Mouse (Mus musculus): ENCODE results near the gene Cd72.
"Not testable (repeated sequence)": the region's sequence is repeated elsewhere in the genome, so short reads cannot be mapped to it uniquely, and the experiment has no call there.

Cd72 gene

DNA sequence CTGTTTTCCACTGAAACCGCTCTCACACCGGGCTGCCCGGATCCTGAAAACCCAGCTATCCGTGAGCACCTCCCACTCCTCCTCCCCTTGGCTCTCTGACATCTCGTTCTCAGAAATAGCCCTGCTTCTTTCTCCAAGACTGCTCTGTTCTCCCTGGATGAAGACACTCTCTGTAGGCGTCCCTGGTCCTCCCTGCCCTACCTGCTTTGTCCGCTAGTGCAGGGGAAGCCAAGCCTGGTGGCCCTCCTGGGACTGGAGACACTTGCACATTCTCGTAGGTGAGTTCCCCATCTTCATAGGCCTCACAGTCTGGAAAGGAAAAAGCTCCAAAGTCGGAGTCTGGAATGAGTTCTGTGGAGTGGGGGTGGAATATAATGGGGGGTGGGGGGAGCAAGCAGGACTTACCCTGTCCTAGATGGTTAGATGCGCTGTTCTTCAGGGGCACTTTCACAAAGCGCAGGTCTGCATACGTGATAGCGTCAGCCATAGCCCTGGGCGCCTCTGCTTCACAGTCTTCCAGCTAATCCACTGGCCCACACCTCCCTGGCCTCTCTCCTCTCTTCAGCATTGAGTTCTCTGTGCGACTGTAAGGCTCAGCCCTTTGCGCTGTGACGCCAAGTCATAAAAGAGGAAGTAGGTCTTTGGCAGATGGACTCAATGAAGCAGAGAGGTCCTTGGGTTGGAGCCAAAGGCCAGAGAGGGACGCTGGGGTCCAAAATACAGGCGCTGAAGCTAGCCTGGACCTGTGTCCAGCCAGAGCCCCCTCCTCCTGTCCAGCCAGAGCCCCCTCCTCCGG is at the start of gene Cd72:
Cd72 (minus strand) TSS at position 588 of the 796 bp plus-strand sequence.
- DNase-seq (ENCODE audit: low spot score in 2 of 2) = no peak

- no peak for DNase-seq (ENCODE audit: low spot score in 2 of 2)
Measured at GRCm38 (mm10) chr4:43503506-43503905, 49.1 kb upstream of the Cd72 start.

DNA sequence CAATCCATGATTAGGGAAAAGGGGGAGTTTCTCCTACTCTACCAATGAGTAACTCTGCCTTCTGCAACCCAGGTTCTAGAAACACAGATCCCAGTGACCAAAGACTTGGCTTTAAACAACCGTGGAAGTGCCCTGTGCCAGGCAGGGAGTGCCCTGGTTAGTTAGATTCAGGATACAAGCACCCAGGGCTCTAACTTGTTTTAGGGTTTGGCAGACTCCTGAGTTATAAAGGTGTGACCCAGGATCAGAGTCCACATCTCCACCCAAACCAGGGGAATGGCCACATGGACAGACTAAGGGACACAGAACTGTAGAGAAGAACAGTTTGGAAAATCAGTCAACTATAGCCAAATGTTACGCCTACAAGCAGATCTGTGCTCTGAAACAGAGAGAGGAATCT is 48.6 kb upstream of the Cd72 start:
- DNase-seq (ENCODE audit: low spot score in 2 of 2) = no peak

DNA sequence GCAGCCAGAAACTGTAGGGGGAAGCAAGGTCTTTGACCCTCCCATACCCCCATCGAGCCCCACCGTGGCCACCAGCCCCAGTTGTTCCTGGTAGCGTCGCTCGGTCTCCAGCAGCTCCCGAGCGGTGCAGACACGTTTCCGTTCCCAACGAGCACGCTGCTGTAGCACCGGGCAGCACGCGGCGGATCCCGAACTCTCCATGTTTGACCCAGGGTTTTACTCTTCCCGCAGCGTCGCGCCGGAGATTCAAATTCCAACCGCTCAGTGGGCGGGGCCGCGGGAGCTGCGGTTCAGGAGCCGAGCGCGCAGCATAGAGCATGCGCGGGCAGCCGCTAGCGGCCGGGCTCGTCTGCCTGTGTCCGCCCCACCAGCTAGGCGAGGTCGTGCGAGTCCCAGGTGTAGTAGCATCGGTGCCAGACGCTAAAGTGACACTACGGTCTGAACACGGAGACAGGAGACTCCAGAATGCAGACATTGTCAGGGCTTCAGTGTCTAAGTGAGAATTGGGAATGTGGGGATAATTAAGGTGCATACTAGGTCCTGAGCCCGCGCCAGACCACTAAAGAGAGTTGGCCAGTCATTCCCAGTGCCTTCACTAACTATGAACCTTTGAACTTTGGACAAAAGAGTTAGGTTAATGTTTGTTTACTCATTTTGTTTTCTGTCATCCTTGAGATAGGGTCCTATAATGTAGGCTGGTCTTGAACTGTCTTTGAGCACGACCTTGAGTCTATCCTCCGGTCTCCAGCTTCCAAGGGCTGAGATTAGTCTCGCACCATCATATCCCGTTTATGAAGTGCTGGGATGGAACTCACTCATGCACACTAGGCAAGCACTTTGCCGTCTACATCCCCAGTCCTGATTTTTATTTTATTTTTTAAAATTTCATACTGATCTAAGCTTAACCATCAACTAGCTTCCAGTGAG is 45.2 kb upstream of the Cd72 start, which contains the start of gene Arhgef39:
Arhgef39 (minus strand) TSS at position 289 of the 927 bp plus-strand sequence.
- DNase-seq (ENCODE audit: low spot score in 2 of 2) = peak; percentile 75 to 85

- no peak for DNase-seq (ENCODE audit: low spot score in 2 of 2)
Measured at GRCm38 (mm10) chr4:43498983-43499382, 44.6 kb upstream of the Cd72 start.

DNA sequence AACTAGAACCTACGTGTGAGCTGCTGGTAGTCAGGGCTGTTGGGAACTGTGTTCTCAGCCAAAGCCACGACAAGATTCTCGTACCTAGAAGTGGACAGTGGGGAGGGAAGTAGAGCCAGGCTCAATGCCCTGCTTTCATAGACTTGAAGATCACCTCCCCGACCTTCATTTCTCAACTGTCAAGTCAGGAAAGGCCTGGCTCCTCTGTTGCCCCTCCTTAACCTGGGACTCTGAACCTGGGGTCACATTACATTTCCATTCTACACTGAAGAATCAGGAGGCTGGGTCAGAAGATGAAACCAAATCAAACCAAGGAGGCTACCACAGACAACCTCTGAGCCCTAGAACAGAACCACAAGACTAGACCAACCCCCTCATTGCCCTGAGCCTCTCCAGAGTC is 43.5 kb upstream of the Cd72 start:
- no peak for DNase-seq (ENCODE audit: low spot score in 2 of 2)

- no peak for DNase-seq (ENCODE audit: low spot score in 2 of 2)
Measured at GRCm38 (mm10) chr4:43497405-43497804, 43.0 kb upstream of the Cd72 start.

DNA sequence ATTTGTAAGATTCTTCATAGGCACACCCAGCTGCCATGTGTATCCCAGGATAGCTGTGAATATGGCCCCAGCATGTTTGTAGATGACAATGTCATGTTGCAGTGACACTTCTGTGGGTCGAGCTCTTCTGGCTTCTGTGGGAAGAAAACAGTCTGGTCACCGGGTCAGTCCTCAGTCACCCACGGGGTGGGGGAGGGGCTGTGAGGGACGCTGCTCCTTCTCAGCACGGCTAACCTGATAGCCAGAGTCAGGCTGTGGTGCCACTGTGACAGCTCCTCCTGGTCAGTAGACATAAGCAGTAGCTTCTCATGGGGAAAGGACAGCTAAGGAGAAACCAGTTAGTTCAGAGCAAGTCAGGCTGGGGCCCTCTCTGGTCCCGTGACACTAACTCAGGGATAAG is 42.2 kb upstream of the Cd72 start:
- no peak for DNase-seq (ENCODE audit: low spot score in 2 of 2)

DNA sequence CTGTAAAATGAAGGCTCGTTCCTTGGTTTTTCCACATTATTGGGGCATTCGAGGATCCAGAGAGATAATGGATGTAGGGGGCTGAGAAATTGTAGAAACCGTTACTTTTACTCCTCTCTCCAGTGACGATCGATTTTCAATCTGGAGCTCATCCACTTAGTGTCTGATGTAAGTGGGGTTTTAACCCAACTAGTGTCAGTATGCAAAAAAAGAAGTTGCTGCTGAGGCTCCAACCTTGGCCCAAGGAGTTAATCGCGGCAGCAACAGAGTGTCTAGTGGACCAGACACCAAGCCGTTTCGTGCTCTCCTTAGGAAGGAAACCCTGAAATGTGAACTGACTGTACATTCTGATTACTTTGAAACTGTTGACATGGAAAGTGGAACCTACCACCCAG is 39.4 kb upstream of the Cd72 start:
- no peak for DNase-seq (ENCODE audit: low spot score in 2 of 2)

GRCm38 (mm10) chr4:43493186-43493845 is 38.9 kb upstream of the Cd72 start:
- DNase-seq (ENCODE audit: low spot score in 2 of 2) = peak; percentile 95 to 96

GRCm38 (mm10) chr4:43492821-43493185 is 38.4 kb upstream of the Cd72 start, which contains the start of gene Ccdc107:
TSS of gene Ccdc107 (plus strand) at chr4:43492900.
- peak; percentile 85 to 90 for DNase-seq (ENCODE audit: low spot score in 2 of 2)

DNA sequence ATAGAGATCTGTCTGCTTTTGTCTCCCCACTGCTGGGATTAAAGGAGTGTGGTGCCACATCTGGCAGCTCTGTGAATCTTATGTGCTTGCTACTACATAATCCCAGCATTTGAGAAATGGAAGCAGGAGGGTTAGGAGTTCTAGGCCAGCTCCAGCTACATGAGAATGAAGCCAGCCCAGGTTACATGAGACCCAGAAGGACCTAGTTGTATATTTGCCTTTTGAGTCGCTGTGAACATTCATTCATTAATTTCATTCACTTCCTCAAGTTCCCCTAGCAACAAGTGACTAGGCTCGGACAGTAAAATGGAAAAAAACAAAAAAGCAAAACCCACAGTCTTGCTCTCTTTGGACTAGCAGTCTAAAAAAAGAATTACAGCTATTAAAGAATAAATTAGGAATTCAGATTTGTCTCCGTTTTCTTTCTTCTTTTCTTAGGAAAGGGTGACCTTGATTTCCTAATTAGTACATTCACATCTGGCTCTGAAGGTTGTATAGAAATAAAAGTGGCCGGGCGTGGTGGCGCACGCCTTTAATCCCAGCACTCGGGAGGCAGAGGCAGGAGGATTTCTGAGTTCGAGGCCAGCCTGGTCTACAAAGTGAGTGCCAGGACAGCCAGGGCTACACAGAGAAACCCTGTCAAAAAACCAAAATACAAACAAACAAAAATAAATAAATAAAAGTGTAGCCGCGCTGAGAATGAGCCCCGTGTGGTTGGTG is 37.8 kb upstream of the Cd72 start:
- no peak for DNase-seq (ENCODE audit: low spot score in 2 of 2)

DNA sequence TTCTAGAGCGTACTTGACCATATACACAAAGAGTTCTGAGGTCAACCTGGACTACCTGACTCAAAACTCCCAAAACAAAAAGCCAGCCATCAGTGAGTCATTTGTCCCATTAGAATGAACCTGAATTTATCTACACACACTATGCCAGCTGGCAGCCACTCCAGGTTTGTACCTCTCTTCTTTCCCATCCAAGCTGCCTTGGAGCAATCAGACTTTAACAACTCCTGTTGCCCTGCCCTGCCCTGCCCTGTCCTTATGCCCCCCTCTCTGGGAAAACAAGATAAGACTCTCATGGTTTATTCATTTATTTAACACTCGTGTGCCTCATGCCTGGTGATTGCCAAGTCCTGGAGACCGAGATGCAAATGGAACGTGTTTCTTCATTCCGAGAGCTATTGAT is 36.4 kb upstream of the Cd72 start:
- no peak for DNase-seq (ENCODE audit: low spot score in 2 of 2)

DNA sequence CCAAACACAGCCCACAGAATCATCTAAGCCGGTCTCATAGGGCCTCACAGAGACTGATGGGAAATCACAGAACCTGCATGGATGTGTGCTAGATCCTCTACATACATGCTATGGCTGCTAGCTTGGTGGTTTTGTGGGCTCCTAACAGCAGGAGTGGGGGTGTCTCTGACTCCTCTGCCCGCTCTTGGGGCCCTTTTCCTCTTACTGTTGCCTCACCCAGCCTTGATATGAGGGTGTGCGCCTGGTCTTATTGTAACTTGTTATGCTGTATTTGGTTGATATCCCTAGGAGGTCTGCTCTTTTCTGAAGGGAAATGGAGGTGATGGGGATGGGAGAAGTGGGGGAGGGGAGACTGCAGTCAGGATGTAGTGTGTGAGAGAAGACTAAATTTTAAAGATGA is 35.2 kb upstream of the Cd72 start:
- DNase-seq (ENCODE audit: low spot score in 2 of 2) = no peak

DNA sequence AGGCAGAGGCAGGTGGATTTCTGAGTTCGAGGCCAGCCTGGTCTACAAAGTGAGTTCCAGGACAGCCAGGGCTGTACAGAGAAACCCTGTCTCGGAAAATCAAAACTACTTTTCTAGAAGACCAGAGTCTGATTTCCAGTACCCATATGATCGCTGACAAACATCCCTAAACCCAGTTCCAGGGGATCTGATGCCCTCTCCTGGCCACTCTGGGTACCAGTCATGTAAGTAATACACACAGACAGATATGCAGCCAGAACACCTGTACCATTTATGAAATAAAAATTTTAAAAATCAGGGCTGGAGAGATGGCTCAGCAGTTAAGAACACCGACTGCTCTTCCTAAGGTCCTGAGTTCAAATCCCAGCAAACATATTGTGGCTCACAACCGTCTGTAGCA is 31.2 kb upstream of the Cd72 start:
- DNase-seq (ENCODE audit: low spot score in 2 of 2) = not testable (repeated sequence)

GRCm38 (mm10) chr4:43483535-43484091 is 29.2 kb upstream of the Cd72 start, which contains the start of gene Sit1:
TSS of gene Sit1 (minus strand) at chr4:43483734.
- no peak for DNase-seq (ENCODE audit: low spot score in 2 of 2)

- no peak for DNase-seq (ENCODE audit: low spot score in 2 of 2)
Measured at GRCm38 (mm10) chr4:43482591-43482990, 28.2 kb upstream of the Cd72 start.

DNA sequence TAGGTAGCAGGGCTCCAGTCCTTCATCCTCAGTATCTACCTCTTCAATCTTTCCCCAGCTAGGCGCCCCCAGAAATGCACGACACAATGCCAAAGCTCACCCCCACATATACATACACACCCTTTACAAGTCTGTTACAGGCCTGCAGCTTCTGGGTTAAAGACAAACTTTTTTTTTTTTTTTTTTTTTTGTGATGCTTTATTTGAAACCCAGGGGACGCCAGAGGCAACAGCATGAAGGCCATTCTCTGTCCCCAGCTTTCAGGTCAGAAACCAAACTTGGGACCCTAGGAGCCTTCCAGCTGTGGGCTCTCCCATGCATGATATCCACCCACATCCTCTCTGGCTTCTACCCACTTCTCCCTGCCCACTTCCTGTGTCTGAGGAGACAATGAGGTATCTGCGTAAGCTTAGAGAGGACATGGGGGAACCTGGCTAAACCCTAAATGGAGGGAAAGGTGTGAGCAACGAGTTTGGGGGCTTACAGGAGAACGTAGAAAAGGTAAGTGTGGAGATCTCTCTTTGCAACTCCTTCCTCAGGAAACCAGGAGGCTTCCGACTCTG is 27.5 kb upstream of the Cd72 start:
- no peak for DNase-seq (ENCODE audit: low spot score in 2 of 2)

- no peak for DNase-seq (ENCODE audit: low spot score in 2 of 2)
Measured at GRCm38 (mm10) chr4:43480985-43481384, 26.6 kb upstream of the Cd72 start.

DNA sequence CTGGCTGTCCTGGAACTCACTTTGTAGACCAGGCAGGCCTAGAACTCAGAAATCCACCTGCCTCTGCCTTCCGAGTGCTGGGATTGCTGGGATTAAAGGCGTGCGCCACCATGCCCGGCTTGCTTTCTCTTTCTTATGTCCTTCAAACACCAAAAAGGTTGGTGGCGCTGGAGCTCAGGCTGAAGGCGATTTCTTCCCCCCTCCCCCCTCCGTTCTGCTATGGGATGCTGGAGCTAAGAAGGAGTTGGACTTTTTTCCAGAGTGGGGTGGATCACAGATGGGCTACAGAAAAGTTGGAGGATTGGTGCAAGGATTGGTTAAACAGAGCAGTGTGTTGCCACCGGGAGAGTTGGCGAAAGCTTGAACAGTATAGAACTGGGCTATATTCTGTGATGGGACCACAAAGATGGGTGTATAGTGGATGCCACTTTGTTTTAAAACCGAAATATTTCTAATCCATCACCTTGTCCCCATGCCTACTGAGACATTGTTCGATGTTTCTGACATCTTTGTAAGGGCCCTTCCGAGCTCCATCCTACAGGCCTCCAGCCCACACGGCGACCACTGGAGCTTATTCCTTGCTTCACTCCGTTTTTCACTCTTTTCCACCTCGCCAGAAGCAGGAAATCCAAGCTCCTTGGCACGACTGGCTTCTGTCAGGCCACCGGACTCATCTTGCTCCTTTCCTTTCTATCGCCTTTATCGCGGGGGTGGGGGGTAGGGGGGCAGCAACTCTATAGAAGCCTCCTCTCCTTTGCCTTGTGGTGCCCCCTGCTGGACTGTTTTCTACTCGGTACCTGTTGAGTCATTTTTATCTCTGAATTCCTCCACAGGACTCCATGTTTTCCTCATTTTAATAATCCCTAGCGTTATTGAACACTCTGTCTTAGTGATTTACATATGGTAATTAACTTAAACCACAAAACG is 24.7 kb upstream of the Cd72 start:
- peak; percentile 51 to 84 for DNase-seq (ENCODE audit: low spot score in 2 of 2)
